ENCODE assay signal across 23 mouse cellular contexts in the genomic region with DNA sequence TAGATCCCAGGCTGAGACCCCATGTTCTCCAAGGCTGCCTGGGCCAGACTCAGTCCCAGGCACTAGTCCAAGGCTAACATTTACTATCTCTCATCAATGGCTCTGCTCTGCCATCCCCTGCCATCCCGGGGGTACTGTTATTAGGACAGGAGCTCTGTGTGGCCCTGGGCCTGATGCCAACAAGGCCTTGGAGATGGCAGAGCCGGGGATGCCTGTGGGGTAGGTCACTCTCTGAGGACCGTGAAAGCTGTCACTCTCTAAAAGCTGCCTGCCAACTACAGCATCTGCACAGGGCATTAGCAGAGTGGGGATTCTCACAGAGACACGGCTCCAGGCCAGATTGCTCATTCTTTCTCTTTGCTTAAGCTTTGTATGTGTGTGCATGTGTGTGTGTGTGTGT. TPM values are rescaled to one million over a fixed set of nuclear protein-coding genes. Genes with fewer than 3 reads are reported as not detected.
DNase-seq lines count a peak whose midpoint lies in the region; ATAC-seq and TF ChIP-seq lines count a peak whose summit lies in the region.
"Had no signal": no experiment of that assay in that cellular context is flagged by ENCODE, and none has a peak within 500 bp of the region (broad histone marks: within the 10 kb centered on the region; RNA-seq: fewer than 3 reads in every experiment).

No protein-coding gene starts in this region.

- no peak for TF ChIP-seq CTCF in intestine, postnatal 0 days (IDR thresholded peaks at IDR 0.05; ENCODE audit: low read depth)
- no peak for TF ChIP-seq CTCF in gastrocnemius, adult 2 months (IDR thresholded peaks at IDR 0.05)

- H3K4me1 ChIP-seq in intestine, embryonic 16.5 days (ENCODE audit: control insufficient read depth, insufficient read depth, low read length), result peaks cover 5% of the 10 kb centered on the region
- no peaks in the 10 kb centered on the region for H3K4me1 ChIP-seq in intestine, postnatal 0 days (replicated peaks; ENCODE audit: control insufficient read depth, insufficient read depth, low read length)

- 71% methylated on average over 4 of the region's 4 CpGs for WGBS in intestine, embryonic 16.5 days
- 63% methylated on average over 4 of the region's 4 CpGs for WGBS in intestine, postnatal 0 days

- peak; percentile 74 to 88 for DNase-seq in adrenal gland, adult (ENCODE audit: inconsistent age in 2 of 2, low spot score in 1 of 2)
- no peak for DNase-seq in adrenal gland, postnatal 4 days (ENCODE audit: low spot score in 2 of 2)
- peak; percentile 71 for DNase-seq in MN1 (ENCODE audit: low spot score)
- DNase-seq in adrenal gland, postnatal 36 days, result peak; percentile 76 to 82
- DNase-seq in gastrocnemius, adult 2 months, result no peak
- no peak for DNase-seq in right cerebral cortex, adult 2 months (ENCODE audit: low spot score in 2 of 2)
- DNase-seq: cerebellum, adult 8-10 months; embryo, embryonic 11 days; gastrocnemius, postnatal 36 days; heart, postnatal 10 days; liver, embryonic 13.5 days; thymus, adult 18-20 months had no signal

- H3K9me3 ChIP-seq in intestine, embryonic 16.5 days (ENCODE audit: control insufficient read depth, low read length), result no peaks in the 10 kb centered on the region
- H3K9me3 ChIP-seq in intestine, postnatal 0 days (ENCODE audit: control insufficient read depth), result no peaks in the 10 kb centered on the region
- H3K9me3 ChIP-seq: embryonic facial prominence, embryonic 15.5 days; forebrain, embryonic 10.5 days; heart, embryonic 10.5 days; kidney, embryonic 15.5 days; liver, embryonic 13.5 days; lung, embryonic 15.5 days had no signal

- ATAC-seq in intestine, embryonic 16.5 days, result no peak
- ATAC-seq in intestine, postnatal 0 days, result no peak

- intact Hi-C loops in gastrocnemius, adult 2 months (cut with DNase I), result no loop called here

- H3K27ac ChIP-seq in intestine, embryonic 16.5 days (ENCODE audit: low read length), result no peak overlapping the region
- no peak overlapping the region for H3K27ac ChIP-seq in intestine, postnatal 0 days (ENCODE audit: low read depth, low read length)
- no peak overlapping the region for H3K27ac ChIP-seq in gastrocnemius, adult 2 months
- H3K27ac ChIP-seq: embryonic facial prominence, embryonic 15.5 days; forebrain, embryonic 10.5 days; heart, embryonic 10.5 days; kidney, embryonic 15.5 days; liver, embryonic 13.5 days; lung, embryonic 15.5 days; macrophage had no signal

- H3K36me3 ChIP-seq in intestine, embryonic 16.5 days (ENCODE audit: control insufficient read depth, insufficient read depth, low read length), result no peaks in the 10 kb centered on the region
- no peaks in the 10 kb centered on the region for H3K36me3 ChIP-seq in intestine, postnatal 0 days (ENCODE audit: control insufficient read depth, insufficient read depth)
- H3K36me3 ChIP-seq: embryonic facial prominence, embryonic 15.5 days; forebrain, embryonic 10.5 days; heart, embryonic 10.5 days; kidney, embryonic 15.5 days; liver, embryonic 13.5 days; lung, embryonic 15.5 days had no signal

- 0 out of 2 replicates have a peak overlapping the region, but pooled peaks have one; percentile 31 for H3K9ac ChIP-seq in intestine, embryonic 16.5 days (ENCODE audit: low read depth, low read length)
- H3K9ac ChIP-seq in intestine, postnatal 0 days (ENCODE audit: low read depth, low read length), result no peak overlapping the region
- H3K9ac ChIP-seq: embryonic facial prominence, embryonic 15.5 days; kidney, embryonic 15.5 days; liver, embryonic 13.5 days; lung, embryonic 15.5 days had no signal

- H3K4me3 ChIP-seq in intestine, embryonic 16.5 days (ENCODE audit: low read length), result no peak overlapping the region
- H3K4me3 ChIP-seq in intestine, postnatal 0 days (ENCODE audit: low read depth, low read length), result no peak overlapping the region
- H3K4me3 ChIP-seq in gastrocnemius, adult 2 months, result no peak overlapping the region
- H3K4me3 ChIP-seq: embryonic facial prominence, embryonic 15.5 days; forebrain, embryonic 10.5 days; heart, embryonic 10.5 days; kidney, embryonic 15.5 days; liver, embryonic 13.5 days; lung, embryonic 15.5 days had no signal

- no peaks in the 10 kb centered on the region for H3K27me3 ChIP-seq in intestine, embryonic 16.5 days (replicated peaks; ENCODE audit: control insufficient read depth, insufficient read depth, low read length)
- H3K27me3 ChIP-seq in intestine, postnatal 0 days (replicated peaks; ENCODE audit: control insufficient read depth, insufficient read depth, low read length), result no peaks in the 10 kb centered on the region
- H3K27me3 ChIP-seq: embryonic facial prominence, embryonic 15.5 days; liver, embryonic 13.5 days had no signal

- no peak overlapping the region for H3K4me2 ChIP-seq in intestine, embryonic 16.5 days (ENCODE audit: low read depth, low read length)
- no peak overlapping the region for H3K4me2 ChIP-seq in intestine, postnatal 0 days (replicated peaks; ENCODE audit: low read depth)
- H3K4me2 ChIP-seq: embryonic facial prominence, embryonic 15.5 days; kidney, embryonic 15.5 days; liver, embryonic 13.5 days; lung, embryonic 15.5 days had no signal

RNA-seq across cellular contexts. Expression of gene Cyp26b1, which starts 26.0 kb away (rescaled TPM):
- 10 to 100 TPM; 18.7 to 21.0 TPM for total RNA-seq in adrenal gland, postnatal 4 days (2021)
- polyA plus RNA-seq in intestine, embryonic 16.5 days (2015; fragmentation: Nextera tagmentation; extraction: Ambion mirVana), result 1.5 and 1.8 TPM in 2 replicates
- 0.46 and 0.50 TPM in 2 replicates for polyA plus RNA-seq in intestine, postnatal 0 days (2015; fragmentation: Nextera tagmentation; extraction: Ambion mirVana)
- total RNA-seq in adrenal gland, postnatal 36 days (2021), result 10 to 100 TPM in 1 of 2 experiments, 1 to 10 TPM in 1; 7.1 to 14.1 TPM
- total RNA-seq in gastrocnemius, adult 2 months (2021), result 10 to 100 TPM in 1 of 2 experiments, 1 to 10 TPM in 1; 7.1 to 18.9 TPM
- total RNA-seq: CH12.LX; monocyte, adult 5-6 weeks; neutrophil, adult 5-6 weeks had no signal

Comparison
In these comparisons a context has a peak if more than half of its experiments do, and no peak if none do; other contexts are left out.
1. DNase-seq: peak in adrenal gland, adult (2 of 2), MN1 (single experiment) and adrenal gland, postnatal 36 days (2 of 2); none in adrenal gland, postnatal 4 days (0 of 2), gastrocnemius, adult 2 months (single experiment) and right cerebral cortex, adult 2 months (0 of 2).